Comparison of ENCODE assay signal across 8 mouse cellular contexts in the genomic region with DNA sequence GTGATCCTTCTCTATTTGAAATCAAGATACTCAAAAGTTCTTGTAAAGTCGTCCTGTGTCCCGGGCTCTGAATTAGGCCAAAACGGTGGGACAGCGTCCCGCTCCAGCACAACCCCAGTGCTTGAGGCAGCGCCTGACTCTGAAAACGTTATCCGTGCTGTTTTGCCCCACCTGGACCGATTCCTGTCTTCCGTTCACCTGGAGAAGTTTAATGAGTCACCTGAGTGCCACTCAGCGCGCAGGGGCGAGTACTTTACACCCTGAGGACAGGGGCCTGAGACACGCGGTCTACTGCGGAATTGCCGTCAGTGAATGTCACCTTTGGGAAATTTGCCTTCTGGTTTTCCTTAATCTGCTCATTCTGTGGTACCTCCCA. TPM values are rescaled to one million over a fixed set of nuclear protein-coding genes. Genes with fewer than 3 reads are reported as not detected.
A peak's percentile ranks its signal among the peaks of the same experiment; 100 is the strongest.
DNase-seq lines count a peak whose midpoint lies in the region; ATAC-seq and TF ChIP-seq lines count a peak whose summit lies in the region.

No protein-coding gene starts in this region.

- TF ChIP-seq CTCF in layer of hippocampus, adult 2 months (conservative IDR thresholded peaks at IDR 0.05) = no peak
- TF ChIP-seq CTCF in embryonic fibroblast, embryonic 13.5 days (IDR thresholded peaks at IDR 0.05; ENCODE audit: borderline replicate concordance, insufficient read depth, low read length) = no peak

- DNase-seq in layer of hippocampus, adult 2 months (ENCODE audit: low spot score in 2 of 2) = no peak
- DNase-seq in layer of hippocampus, postnatal 36 days = no peak
- DNase-seq in lung, postnatal 10 days = peak; percentile 59
- no peak for DNase-seq in frontal cortex, postnatal 14 days (ENCODE audit: low spot score in 2 of 2)
- no peak for DNase-seq in adrenal gland, postnatal 10 days
- no peak for DNase-seq in urinary bladder, adult 18-20 months (ENCODE audit: low spot score in 2 of 2)

- TF ChIP-seq POLR2A in embryonic fibroblast, embryonic 13.5 days (IDR thresholded peaks at IDR 0.05; ENCODE audit: low read depth, low read length) = no peak; the same call in 1 of the 2 replicates

- peaks cover 10% of the 10 kb centered on the region for H3K4me1 ChIP-seq in embryonic fibroblast, embryonic 13.5 days (ENCODE audit: control insufficient read depth, insufficient read depth, low read length)
- H3K4me1 ChIP-seq in kidney, embryonic 14.5 days (ENCODE audit: control insufficient read depth, insufficient read depth, low read length) = peaks cover 33% of the 10 kb centered on the region

- H3K9ac ChIP-seq in kidney, embryonic 14.5 days (ENCODE audit: low read depth, low read length) = peak overlapping the region; percentile 51

- no peaks in the 10 kb centered on the region for H3K36me3 ChIP-seq in kidney, embryonic 14.5 days (ENCODE audit: control insufficient read depth, insufficient read depth, low read length)

- peak overlapping the region; percentile 68 for H3K4me2 ChIP-seq in kidney, embryonic 14.5 days (replicated peaks; ENCODE audit: low read depth, low read length)

- H3K9me3 ChIP-seq in kidney, embryonic 14.5 days (ENCODE audit: control insufficient read depth, low read length) = no peaks in the 10 kb centered on the region

- no peaks in the 10 kb centered on the region for H3K27me3 ChIP-seq in kidney, embryonic 14.5 days (ENCODE audit: control insufficient read depth, insufficient read depth, low read length)

- no peak for ATAC-seq in kidney, embryonic 14.5 days (ENCODE audit: low FRiP score, low TSS enrichment)

- 3% methylated on average over 17 of the region's 17 CpGs for WGBS in kidney, embryonic 14.5 days

- H3K27ac ChIP-seq in layer of hippocampus, adult 2 months = peak overlapping the region; percentile 91
- peak overlapping the region; percentile 87 for H3K27ac ChIP-seq in embryonic fibroblast, embryonic 13.5 days (ENCODE audit: insufficient read depth, low read length)
- peak overlapping the region; percentile 26; the same call in 1 of the 2 replicates for H3K27ac ChIP-seq in kidney, embryonic 14.5 days (ENCODE audit: low read depth, low read length)

- H3K4me3 ChIP-seq in layer of hippocampus, adult 2 months = peak overlapping the region; percentile 85
- H3K4me3 ChIP-seq in embryonic fibroblast, embryonic 13.5 days (ENCODE audit: insufficient read depth, low read length) = peak overlapping the region; percentile 18
- H3K4me3 ChIP-seq in kidney, embryonic 14.5 days (ENCODE audit: low read length) = peak overlapping the region; percentile 91

RNA-seq across cellular contexts. Expression of a gene that starts 0.7 kb away (rescaled TPM):
- 10 to 100 TPM; 31.2 to 34.2 TPM for total RNA-seq in layer of hippocampus, adult 2 months (2021)
- 10 to 100 TPM; 36.3 to 40.6 TPM for total RNA-seq in layer of hippocampus, postnatal 36 days (2021)
- polyA plus RNA-seq in embryonic fibroblast, embryonic 13.5 days (2011; ENCODE audit: insufficient read length, low read depth, missing spikeins) = 223 and 251 TPM in 2 replicates
- 68.5 and 132 TPM in 2 replicates for polyA plus RNA-seq in kidney, embryonic 14.5 days (2014; fragmentation: Nextera tagmentation; extraction: Ambion mirVana)
- total RNA-seq in adrenal gland, postnatal 10 days (2021) = 100 to 1,000 TPM; 109 to 128 TPM

Comparison
In these comparisons a context has a peak if more than half of its experiments do, and no peak if none do; other contexts are left out.
1. H3K27ac ChIP-seq: peak in every context shown above with its lines; median percentile 91 in layer of hippocampus, adult 2 months; 87 in embryonic fibroblast, embryonic 13.5 days; 26 in kidney, embryonic 14.5 days.
2. H3K4me3 ChIP-seq: peak in every context shown above with its lines; median percentile 91 in kidney, embryonic 14.5 days; 85 in layer of hippocampus, adult 2 months; 18 in embryonic fibroblast, embryonic 13.5 days.